Mouse (Mus musculus): ENCODE measurements at regions not wholly inside any gene's neighbourhood (a gene's known extent, or its start where the extent isn't known, plus 50 kb on each side); places are given as distances from the start of the nearest gene placed in this dataset.

DNA sequence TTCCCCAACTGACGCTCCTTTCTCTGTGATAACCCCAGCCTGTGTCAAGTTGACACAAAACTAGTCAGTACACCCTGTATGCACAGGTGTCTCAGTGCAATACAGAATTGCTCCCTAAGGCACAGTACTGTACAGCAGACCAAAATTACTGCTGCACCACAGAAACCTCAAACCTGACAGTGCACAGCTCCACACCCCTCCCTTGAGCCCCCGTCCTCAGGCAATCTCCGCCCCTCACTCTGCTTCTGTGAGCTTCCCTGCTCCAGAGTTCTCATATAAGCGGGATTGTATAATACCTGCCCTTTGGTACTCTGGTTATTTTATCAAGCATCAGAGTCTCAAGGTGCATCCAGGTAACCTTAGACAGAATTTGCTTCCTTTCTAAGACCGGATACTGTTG is 76.5 kb upstream of the Cachd1 start:
- Histone ChIP-seq H3K9me3 (replicated peaks; ENCODE audit: low read length) (peaks cover 31% of the 10 kb centered on the region), H3K27ac (ENCODE audit: insufficient read depth, low read depth) (no peak overlapping the region), H3K4me1 (ENCODE audit: control insufficient read depth in 1 of 2, insufficient read depth in 2 of 2) (no peaks in the 10 kb centered on the region), H3K4me2 (ENCODE audit: insufficient read depth, low read depth, poor library complexity, severe bottlenecking) (no peak overlapping the region), H3K79me2 (replicated peaks; ENCODE audit: control insufficient read depth, extremely low read depth, insufficient read depth, poor library complexity, severe bottlenecking) (no peaks in the 10 kb centered on the region), H3K36me3 (replicated peaks in 1 of 2; ENCODE audit: control insufficient read depth in 1 of 2, insufficient read depth in 1 of 2, low read length in 1 of 2) (no peaks in the 10 kb centered on the region), H3K9ac (ENCODE audit: insufficient read depth, low read depth) (no peak overlapping the region), H3K27me3 (replicated peaks) (no peaks in the 10 kb centered on the region), H3K4me3 (replicated peaks in 1 of 3; ENCODE audit: low read depth in 2 of 3, low read length in 2 of 3, poor library complexity in 1 of 3) (no peak overlapping the region)
- dilution Hi-C loops (cut with MboI; ENCODE audit: extremely low pct_ligation_motif_present, extremely low pct_unique_long_range_greater_than_20kb, low sequenced_read_pairs) (no loop called here), in situ Hi-C loops (cut with MboI; ENCODE audit: low pct_ligation_motif_present, low pct_unique_long_range_greater_than_20kb, low sequenced_read_pairs) (no loop called here)
- no peak for DNase-seq (ENCODE audit: extremely low read depth)
- TF ChIP-seq IRF4 (IDR thresholded peaks at IDR 0.05; ENCODE audit: low read depth, low read length) (no peak), ZNF384 (IDR thresholded peaks at IDR 0.05; ENCODE audit: low read depth, low read length) (no peak), ELF1 (IDR thresholded peaks at IDR 0.05; ENCODE audit: low read depth, low read length) (no peak), USF2 (conservative IDR thresholded peaks at IDR 0.05; ENCODE audit: low read depth, low read length) (no peak), NELFE (IDR thresholded peaks at IDR 0.05; ENCODE audit: low read depth, low read length) (no peak), MAFK (IDR thresholded peaks at IDR 0.05; ENCODE audit: insufficient replicate concordance, low read length) (no peak), PAX5 (IDR thresholded peaks at IDR 0.05; ENCODE audit: low read length) (no peak), MAX (IDR thresholded peaks at IDR 0.05; ENCODE audit: low read length) (no peak)

DNA sequence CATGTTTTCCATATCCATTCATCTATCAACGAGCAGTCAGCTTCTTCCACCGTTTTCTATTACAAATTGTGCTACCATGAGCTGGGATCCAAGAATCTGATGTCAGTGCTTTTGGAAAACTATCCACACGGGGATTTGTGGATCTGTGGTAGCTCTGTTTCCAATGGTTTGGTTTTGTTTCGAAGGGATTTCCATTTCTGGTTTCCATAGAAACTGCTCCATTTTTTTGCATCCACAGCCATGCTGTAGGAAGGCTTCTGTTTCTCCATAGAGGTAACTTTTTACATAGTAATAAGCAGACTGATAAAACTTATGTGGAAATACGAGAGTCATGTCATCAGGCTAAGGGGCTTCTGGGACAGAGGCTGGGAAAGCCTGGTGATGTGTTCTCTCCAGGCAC is 76.1 kb upstream of the Cachd1 start:
- Histone ChIP-seq H3K4me3 (replicated peaks in 1 of 3; ENCODE audit: low read depth in 2 of 3, low read length in 2 of 3, poor library complexity in 1 of 3) (no peak overlapping the region), H3K9me3 (replicated peaks; ENCODE audit: low read length) (peaks cover 35% of the 10 kb centered on the region), H3K4me2 (ENCODE audit: insufficient read depth, low read depth, poor library complexity, severe bottlenecking) (no peak overlapping the region), H3K27me3 (replicated peaks) (no peaks in the 10 kb centered on the region), H3K79me2 (replicated peaks; ENCODE audit: control insufficient read depth, extremely low read depth, insufficient read depth, poor library complexity, severe bottlenecking) (no peaks in the 10 kb centered on the region), H3K27ac (ENCODE audit: insufficient read depth, low read depth) (no peak overlapping the region), H3K36me3 (replicated peaks in 1 of 2; ENCODE audit: control insufficient read depth in 1 of 2, insufficient read depth in 1 of 2, low read length in 1 of 2) (no peaks in the 10 kb centered on the region), H3K4me1 (ENCODE audit: control insufficient read depth in 1 of 2, insufficient read depth in 2 of 2) (no peaks in the 10 kb centered on the region), H3K9ac (ENCODE audit: insufficient read depth, low read depth) (no peak overlapping the region)
- dilution Hi-C loops (cut with MboI; ENCODE audit: extremely low pct_ligation_motif_present, extremely low pct_unique_long_range_greater_than_20kb, low sequenced_read_pairs) (no loop called here), in situ Hi-C loops (cut with MboI; ENCODE audit: low pct_ligation_motif_present, low pct_unique_long_range_greater_than_20kb, low sequenced_read_pairs) (no loop called here)
- TF ChIP-seq USF1 (IDR thresholded peaks at IDR 0.05; ENCODE audit: low read depth, low read length) = no peak
- no peak for TF ChIP-seq SIN3A (IDR thresholded peaks at IDR 0.05; ENCODE audit: low read length)
- no peak for TF ChIP-seq ZC3H11A (IDR thresholded peaks at IDR 0.05; ENCODE audit: low read depth, low read length)
- DNase-seq (ENCODE audit: extremely low read depth) = no peak

GRCm38 (mm10) chr4:100705960-100706359 is 70.5 kb upstream of the Cachd1 start:
- H3K36me3 ChIP-seq (replicated peaks in 1 of 2; ENCODE audit: control insufficient read depth in 1 of 2, insufficient read depth in 1 of 2, low read length in 1 of 2) = no peaks in the 10 kb centered on the region
- H3K27me3 ChIP-seq (replicated peaks) = no peaks in the 10 kb centered on the region
- no peak for DNase-seq (ENCODE audit: extremely low read depth)
- H3K4me1 ChIP-seq (ENCODE audit: control insufficient read depth in 1 of 2, insufficient read depth in 2 of 2) = no peaks in the 10 kb centered on the region
- H3K9me3 ChIP-seq (replicated peaks; ENCODE audit: low read length) = peaks cover 48% of the 10 kb centered on the region
- H3K4me3 ChIP-seq (replicated peaks in 1 of 3; ENCODE audit: low read depth in 2 of 3, low read length in 2 of 3, poor library complexity in 1 of 3) = no peak overlapping the region
- H3K4me2 ChIP-seq (ENCODE audit: insufficient read depth, low read depth, poor library complexity, severe bottlenecking) = no peak overlapping the region
- in situ Hi-C loops (cut with MboI; ENCODE audit: low pct_ligation_motif_present, low pct_unique_long_range_greater_than_20kb, low sequenced_read_pairs) (no loop called here), dilution Hi-C loops (cut with MboI; ENCODE audit: extremely low pct_ligation_motif_present, extremely low pct_unique_long_range_greater_than_20kb, low sequenced_read_pairs) (no loop called here)
- H3K27ac ChIP-seq (ENCODE audit: insufficient read depth, low read depth) = no peak overlapping the region
- H3K79me2 ChIP-seq (replicated peaks; ENCODE audit: control insufficient read depth, extremely low read depth, insufficient read depth, poor library complexity, severe bottlenecking) = no peaks in the 10 kb centered on the region
- no peak overlapping the region for H3K9ac ChIP-seq (ENCODE audit: insufficient read depth, low read depth)
- no peak for TF ChIP-seq ZMIZ1 (IDR thresholded peaks at IDR 0.05; ENCODE audit: low read depth, low read length)
- TF ChIP-seq ETS1 (conservative IDR thresholded peaks at IDR 0.05; ENCODE audit: low read depth, low read length) = no peak
- TF ChIP-seq CHD2 (IDR thresholded peaks at IDR 0.05; ENCODE audit: low read length) = no peak
- no peak for TF ChIP-seq NRF1 (IDR thresholded peaks at IDR 0.05; ENCODE audit: low read depth, low read length)
- TF ChIP-seq POLR2A (IDR thresholded peaks at IDR 0.05; ENCODE audit: low read depth, low read length) = no peak
- no peak for TF ChIP-seq CTCF (conservative IDR thresholded peaks at IDR 0.05 in 1 of 2, IDR thresholded peaks at IDR 0.05 in 1 of 2; ENCODE audit: low read depth in 2 of 2, low read length in 2 of 2)
- TF ChIP-seq HCFC1 (IDR thresholded peaks at IDR 0.05; ENCODE audit: low read depth, low read length) = no peak
- TF ChIP-seq E2F4 (IDR thresholded peaks at IDR 0.05; ENCODE audit: insufficient replicate concordance, low read depth, low read length) = no peak
- TF ChIP-seq SMC3 (IDR thresholded peaks at IDR 0.05; ENCODE audit: low read depth, low read length) = no peak
- no peak for TF ChIP-seq MEF2A (IDR thresholded peaks at IDR 0.05; ENCODE audit: borderline replicate concordance, low read depth, low read length)
- TF ChIP-seq MAFK (IDR thresholded peaks at IDR 0.05; ENCODE audit: insufficient replicate concordance, low read length) = no peak
- TF ChIP-seq TCF12 (IDR thresholded peaks at IDR 0.05; ENCODE audit: low read depth, low read length) = no peak
- no peak for TF ChIP-seq BHLHE40 (IDR thresholded peaks at IDR 0.05; ENCODE audit: low read depth, low read length)
- TF ChIP-seq CHD1 (IDR thresholded peaks at IDR 0.05; ENCODE audit: low read depth, low read length) = no peak
- TF ChIP-seq PAX5 (IDR thresholded peaks at IDR 0.05; ENCODE audit: low read length) = no peak
- no peak for TF ChIP-seq TBP (conservative IDR thresholded peaks at IDR 0.05; ENCODE audit: low read depth, low read length)
- no peak for TF ChIP-seq EP300 (IDR thresholded peaks at IDR 0.05; ENCODE audit: low read length)
